ENCODE assay signal across 23 mouse cellular contexts in genomic region chr10:51614826-51615590, GRCm38 (mm10). TPM values are rescaled to one million over a fixed set of nuclear protein-coding genes. Genes with fewer than 3 reads are reported as not detected.
"Had no signal": no experiment of that assay in that cellular context is flagged by ENCODE, and none has a peak within 500 bp of the region (broad histone marks: within the 10 kb centered on the region; RNA-seq: fewer than 3 reads in every experiment).

No protein-coding gene starts in this region.

- H3K27me3 ChIP-seq: lung, embryonic 15.5 days; megakaryocyte, embryonic 14.5 days; midbrain, embryonic 13.5 days; midbrain, embryonic 15.5 days; neural tube, embryonic 12.5 days; stomach, embryonic 15.5 days had no signal

- H3K9ac ChIP-seq: lung, embryonic 15.5 days; midbrain, embryonic 13.5 days; midbrain, embryonic 15.5 days; neural tube, embryonic 12.5 days; stomach, embryonic 15.5 days had no signal

- H3K36me3 ChIP-seq: lung, embryonic 15.5 days; midbrain, embryonic 13.5 days; midbrain, embryonic 15.5 days; neural tube, embryonic 12.5 days; stomach, embryonic 15.5 days had no signal

- DNase-seq: lung, adult 2 months; lung, postnatal 14 days; lung, postnatal 36 days; right cerebral cortex, postnatal 14 days; thymus, adult 2 months; thymus, postnatal 25 days had no signal

- H3K4me2 ChIP-seq: lung, embryonic 15.5 days; midbrain, embryonic 11.5 days; midbrain, embryonic 13.5 days; midbrain, embryonic 15.5 days; neural tube, embryonic 12.5 days; stomach, embryonic 15.5 days had no signal

- H3K4me1 ChIP-seq: megakaryocyte, embryonic 14.5 days; midbrain, embryonic 13.5 days; midbrain, embryonic 15.5 days; neural tube, embryonic 12.5 days; stomach, embryonic 15.5 days had no signal

- H3K4me3 ChIP-seq: lung, embryonic 15.5 days; megakaryocyte, embryonic 14.5 days; midbrain, embryonic 13.5 days; midbrain, embryonic 15.5 days; neural tube, embryonic 12.5 days; stomach, embryonic 15.5 days had no signal

- H3K9me3 ChIP-seq: lung, embryonic 15.5 days; megakaryocyte, embryonic 14.5 days; midbrain, embryonic 13.5 days; midbrain, embryonic 15.5 days; neural tube, embryonic 12.5 days; stomach, embryonic 15.5 days had no signal

- H3K27ac ChIP-seq: lung, embryonic 15.5 days; macrophage; midbrain, embryonic 13.5 days; midbrain, embryonic 15.5 days; neural tube, embryonic 12.5 days; stomach, embryonic 15.5 days; stomach, postnatal 0 days had no signal

- ATAC-seq: lung, postnatal 0 days; midbrain, embryonic 13.5 days; midbrain, embryonic 15.5 days had no signal

RNA-seq across cellular contexts. Expression of gene Gprc6a, which starts 16.3 kb away (rescaled TPM):
- total RNA-seq: megakaryocyte progenitor cell, adult 5-6 weeks; midbrain, postnatal 0 days; monocyte, adult 5-6 weeks; neutrophil, adult 5-6 weeks had no signal
- polyA plus RNA-seq: macrophage; midbrain, embryonic 15.5 days; midbrain, postnatal 0 days; neural tube, embryonic 12.5 days; neural tube, embryonic 14.5 days; spleen, adult 2 months had no signal

RNA-seq across cellular contexts. Expression of gene Fam162b, which starts 24.7 kb away (rescaled TPM):
- total RNA-seq: megakaryocyte progenitor cell, adult 5-6 weeks; midbrain, postnatal 0 days; monocyte, adult 5-6 weeks; neutrophil, adult 5-6 weeks had no signal
- polyA plus RNA-seq: macrophage; spleen, adult 2 months; testis, adult 2 months; thymus, adult 2 months had no signal
